Mouse (Mus musculus) gastrocnemius, postnatal 4 days (tissue): Measurements from ENCODE around the gene Gm20708. TPM values are rescaled to one million over a fixed set of nuclear protein-coding genes. Genes with fewer than 3 reads are reported as not detected.
"Not testable (repeated sequence)": the region's sequence is repeated elsewhere in the genome, so short reads cannot be mapped to it uniquely, and the experiment has no call there.

Experiments
- DNase-seq, 2 experiments: peaks; one replicate each; pipeline ENCODE4 v3.0.0; 2021 to 2022; ENCODE audit warnings: low spot score in 2 of 2, mixed read lengths in 2 of 2
- total RNA-seq, 2 experiments: library from RNA; stranded (reverse); gene quantifications; 2 replicates each; pipeline ENCODE4 v1.2.3; 2021

Gene Gm20708
- total RNA-seq, 2 experiments from 2014 or later: 3.3 to 3.6 TPM

DNA sequence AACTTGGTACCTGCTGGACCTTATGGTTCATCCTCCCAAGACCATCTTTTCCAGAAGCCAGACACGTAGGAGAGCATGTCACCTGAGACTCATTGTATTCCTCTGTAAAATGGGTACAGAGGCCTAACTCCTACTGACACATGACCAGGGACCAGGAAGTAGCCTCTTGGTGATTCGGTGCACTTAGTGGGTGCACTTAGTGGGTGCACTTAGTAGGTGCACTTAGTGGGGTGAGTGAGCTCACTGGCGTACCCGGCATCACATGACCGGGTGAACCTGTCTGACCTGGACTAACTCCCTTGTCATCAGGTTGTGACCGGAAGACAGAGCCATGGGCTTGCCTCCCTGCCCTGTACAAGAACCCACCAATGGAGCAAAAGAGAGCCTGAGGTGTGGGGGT is 2.7 kb upstream of the Gm20708 start:
- no peak for DNase-seq

DNA sequence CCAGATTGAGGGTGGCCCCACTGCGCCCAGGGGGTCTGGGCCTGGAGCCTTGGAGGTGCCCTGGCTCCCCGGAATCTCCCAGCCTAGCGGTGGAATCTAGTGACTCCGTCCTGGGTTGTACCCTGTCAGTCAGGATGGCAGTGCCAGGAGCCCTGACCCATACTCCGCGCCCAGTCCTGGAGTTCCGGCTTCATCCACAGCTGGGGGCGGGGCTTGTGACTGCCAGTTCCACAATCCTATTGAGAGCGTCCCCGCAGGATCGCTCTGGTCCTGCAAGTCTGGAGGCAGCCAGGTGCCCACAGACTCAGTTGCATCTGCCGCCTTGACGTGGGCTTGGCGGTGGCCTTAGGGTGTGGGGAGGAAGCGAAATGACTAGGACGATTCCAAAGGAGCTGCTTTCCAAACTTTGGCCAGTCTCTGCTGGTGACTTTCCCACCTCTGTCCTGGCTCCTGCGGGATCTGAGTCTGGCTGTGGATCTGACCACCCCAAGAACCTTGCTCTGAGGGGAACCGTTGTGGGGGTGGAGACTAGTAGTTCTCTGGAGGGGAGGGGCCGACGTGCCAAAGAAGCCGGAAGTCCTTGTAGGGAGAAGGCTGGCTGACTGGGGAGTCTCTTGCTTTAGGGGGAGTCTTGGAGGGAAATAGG is 1.1 kb downstream of the Gm20708 start:
- peak; percentile 65 to 89 for DNase-seq

DNA sequence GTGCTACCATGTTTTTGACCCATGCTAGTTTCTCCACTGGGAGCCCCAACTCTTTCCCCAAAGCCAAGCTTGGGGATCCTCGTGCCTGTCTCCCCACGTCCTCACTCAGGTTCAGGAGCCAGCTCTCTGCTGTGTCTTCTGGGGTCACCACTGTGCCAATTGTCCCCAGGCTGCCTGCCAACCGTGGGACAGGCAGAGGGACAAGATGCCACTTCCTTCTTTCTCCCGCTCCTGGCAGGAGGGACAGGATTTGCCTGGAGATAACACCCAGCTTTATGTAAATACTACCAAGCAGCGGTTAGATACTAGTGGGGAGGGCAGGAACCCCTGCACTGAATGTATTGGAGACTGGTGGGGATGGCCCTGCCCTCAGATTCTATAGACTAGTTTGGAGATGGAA is 4.4 kb downstream of the Gm20708 start:
- DNase-seq: no peak

DNA sequence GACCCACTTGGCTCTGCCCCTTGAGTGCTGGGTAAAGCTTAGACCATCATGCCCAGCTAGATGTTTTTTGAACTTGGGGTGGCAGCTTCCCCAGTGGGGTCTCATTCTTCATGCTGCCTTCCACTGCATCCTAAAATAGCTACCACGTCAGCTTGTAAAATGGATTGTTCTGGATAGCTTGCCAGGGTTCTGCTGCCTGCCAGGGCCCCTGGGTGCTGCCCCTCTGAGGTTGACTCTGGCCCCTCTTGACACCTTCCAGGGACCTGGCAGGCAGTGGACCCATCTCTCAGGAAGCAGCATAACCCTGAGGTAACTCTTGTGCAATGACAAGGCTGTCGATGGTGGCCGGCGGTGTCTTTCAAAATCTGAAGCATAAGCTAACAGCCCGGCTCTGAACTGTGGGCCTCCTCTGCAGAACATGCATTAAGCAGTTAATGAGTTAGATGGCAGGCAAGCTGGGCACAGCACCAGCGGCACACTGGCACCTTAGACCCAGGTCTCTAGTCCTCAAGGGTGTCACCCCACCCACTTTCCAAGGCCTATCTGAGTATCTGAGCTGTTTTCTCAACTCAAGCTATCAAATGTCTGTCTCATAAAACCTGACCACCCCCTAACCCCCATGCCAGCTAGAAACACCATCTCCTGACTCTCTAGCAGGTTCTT is 5.4 kb downstream of the Gm20708 start:
- no peak for DNase-seq

DNA sequence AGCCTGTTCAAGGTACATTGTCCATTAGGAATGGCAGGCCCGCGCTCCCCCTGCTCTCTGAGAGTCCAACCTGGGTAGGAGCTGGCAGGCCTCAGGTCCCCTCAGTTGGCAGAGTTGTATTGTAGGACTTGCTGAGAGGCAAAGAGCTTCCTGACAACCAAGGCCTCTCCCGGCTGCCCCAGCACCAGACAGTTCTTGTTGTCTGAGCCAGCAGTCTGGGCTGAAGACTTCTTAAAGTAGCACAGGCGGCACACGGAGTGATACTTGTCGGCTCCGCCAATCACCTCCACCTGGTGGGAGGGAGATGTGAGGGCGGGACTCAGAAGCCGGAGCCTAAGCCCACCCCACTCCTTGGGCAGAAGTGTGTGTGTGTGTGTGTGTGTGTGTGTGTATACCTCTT is 6.4 kb downstream of the Gm20708 start:
- DNase-seq: not testable (repeated sequence)

DNA sequence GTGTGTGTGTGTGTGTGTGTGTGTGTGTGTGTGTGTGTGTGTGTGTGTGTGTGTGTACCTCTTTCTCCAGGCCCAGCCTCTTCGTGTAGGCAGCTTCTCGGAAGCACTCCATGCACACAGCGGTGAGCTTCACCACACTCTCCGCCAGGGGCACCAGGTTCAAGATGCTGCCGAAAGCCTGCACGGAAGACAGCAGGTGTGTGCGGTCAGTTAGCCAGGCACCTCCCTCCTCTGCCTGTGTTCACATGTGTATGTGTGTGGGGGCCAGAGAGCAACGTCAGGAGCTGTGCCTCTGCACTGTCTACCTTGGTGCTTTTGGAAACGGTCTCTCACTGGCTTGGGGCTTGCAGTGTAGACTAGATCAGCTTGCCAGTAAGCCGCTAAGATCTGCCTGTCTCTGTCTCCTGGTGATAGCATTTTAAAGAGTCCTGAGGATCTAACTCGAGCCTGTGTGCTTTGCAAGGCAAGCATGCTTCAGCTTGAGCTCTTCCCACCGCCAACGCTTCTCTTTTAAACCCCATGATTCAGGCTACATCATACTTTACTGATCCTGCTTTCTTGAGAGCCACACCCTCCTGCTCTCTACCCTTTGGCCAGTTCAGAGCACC is 7.0 kb downstream of the Gm20708 start:
- no peak for DNase-seq

DNA sequence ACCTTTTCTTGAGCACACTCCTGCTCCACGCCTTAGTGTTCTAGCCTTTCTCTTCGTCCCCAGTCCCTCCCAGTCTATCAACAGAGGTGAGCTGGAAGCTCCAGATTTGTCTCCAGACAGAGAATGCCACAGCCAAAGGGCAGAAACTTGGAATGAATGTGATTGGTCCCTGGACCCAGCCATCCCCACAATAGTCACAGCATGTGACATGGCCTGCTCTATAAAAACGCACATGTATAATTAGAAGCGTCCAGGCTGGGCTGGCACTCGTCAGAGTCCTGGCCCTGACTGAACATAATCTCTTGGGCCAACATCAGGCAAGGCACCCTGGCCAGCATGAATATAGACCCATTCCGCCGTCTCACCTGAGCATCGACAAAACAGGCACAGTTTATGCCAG is 9.6 kb downstream of the Gm20708 start:
- DNase-seq: no peak

DNA sequence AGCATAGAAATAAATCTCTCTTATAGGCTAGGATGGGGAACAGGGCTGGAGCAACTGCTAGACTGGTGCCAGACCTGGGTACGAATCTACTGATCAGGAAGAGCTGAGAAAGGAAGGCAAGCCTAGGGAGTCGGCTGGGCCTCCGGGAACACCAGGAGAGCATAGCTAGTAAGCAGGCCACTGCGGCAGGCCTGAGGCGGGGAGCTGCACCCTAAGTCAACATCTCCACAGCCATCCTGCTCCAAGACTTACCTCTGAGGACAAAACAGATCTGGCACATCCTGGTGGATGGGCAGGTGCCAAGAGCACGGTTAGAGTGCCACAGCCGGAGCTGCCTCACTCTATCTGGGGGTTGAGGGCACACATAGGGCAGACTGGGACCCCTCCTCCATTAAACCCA is 10.7 kb downstream of the Gm20708 start:
- no peak for DNase-seq

DNA sequence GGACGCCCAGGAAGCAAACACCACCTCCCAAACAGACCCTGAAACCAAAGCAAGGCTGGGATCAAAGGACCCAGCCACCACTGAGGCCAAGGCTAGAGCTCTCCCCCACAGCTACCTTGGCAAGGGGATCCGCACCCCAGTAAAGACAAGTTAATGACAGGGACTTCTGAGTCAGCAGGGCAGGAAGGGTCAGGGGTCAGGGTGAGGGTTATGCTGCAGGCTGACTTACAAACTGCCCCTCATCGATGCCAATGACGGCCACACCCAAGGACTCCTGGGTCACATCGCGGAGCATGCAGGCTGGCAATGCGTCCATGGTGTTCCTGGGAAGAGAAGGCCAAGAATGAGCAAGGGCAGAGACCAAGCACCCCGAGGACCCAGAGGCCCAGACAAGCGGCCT is 12.4 kb downstream of the Gm20708 start:
- no peak for DNase-seq

DNA sequence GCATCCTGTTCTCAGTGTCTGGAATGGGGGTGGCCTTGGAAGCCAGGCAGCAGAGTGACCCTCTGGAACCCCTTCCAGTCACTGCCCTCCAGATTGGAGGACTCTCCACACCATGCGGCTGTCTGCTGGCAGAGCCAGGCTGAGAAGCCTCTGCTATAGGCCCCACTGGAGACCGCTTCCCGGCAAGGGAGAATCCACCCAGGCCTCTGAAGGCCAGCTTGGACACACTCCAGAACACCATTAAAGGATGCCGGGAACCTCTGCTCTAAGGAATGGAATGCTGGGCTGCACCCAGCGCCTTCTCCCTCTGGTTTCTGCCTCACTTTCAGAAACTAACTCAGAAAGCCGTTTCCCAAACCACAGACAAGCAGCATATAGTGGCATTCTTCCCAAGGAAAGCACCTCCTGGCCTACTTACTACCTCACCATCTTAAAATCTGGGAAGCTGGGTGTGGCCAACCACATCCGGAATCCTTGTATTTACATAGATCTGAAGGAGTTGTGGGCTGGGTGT is 13.3 kb downstream of the Gm20708 start:
- peak in 1 of 2 experiments; percentile 48 for DNase-seq

DNA sequence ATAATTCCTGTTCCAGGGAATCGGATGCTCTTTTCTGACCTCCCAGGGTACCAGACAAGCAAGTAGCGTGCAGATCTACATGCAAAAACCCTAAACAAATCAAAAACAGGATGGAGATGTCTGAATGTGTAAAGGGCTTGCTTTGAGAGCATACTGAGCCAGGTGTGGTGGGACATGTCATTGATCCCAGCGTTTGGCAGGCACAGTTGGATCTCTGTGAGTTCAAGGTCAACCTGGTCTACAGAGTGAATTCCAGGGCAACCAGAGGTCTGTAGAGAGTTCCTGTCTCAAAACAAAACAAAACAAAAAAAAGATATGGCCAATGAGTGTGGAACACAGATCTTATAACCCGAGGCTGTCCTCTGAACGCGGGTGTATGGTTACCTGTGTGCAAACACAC is 13.9 kb downstream of the Gm20708 start:
- no peak for DNase-seq

DNA sequence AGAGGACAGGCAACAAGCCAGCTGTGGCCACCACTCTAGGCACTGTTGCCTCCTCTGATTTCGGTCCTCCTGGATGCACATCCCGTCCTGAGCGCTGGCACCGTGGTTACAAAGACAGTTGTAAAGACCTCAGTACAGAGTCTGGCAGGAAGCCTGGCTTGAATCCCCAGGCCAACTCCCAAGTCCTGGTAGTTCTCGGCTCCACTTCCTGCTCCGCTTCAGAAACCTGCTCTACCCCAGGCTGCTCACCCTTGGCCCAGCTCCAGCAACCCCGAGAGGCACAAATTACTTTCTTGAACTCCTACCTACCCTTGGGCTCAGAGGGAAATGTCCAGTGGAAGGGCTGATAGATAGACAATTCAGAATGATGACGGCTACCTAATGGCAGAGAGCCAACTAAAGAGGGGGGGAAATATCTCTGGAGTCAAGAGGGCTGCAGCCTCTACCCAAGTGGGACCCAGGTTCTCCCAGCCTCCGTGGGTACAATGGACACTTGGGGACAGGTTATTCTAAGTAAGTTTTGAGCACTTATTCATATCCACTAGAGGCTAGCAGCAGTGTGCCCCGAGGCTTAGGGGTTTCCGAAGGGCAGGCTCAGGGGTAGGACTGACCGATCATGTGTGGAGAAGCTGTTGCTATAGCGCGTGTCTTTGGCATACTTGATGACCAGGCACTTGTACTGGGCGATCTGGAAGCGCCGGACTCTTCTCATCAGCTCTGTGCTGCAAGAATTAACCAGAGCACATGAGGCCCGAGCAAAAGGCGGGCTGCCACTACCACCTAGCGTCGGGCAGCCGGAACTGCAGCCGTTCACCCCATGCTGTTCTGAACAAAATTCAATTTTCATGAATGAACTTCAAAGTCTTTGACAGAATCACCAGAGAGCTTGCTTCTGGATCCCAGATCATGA is 14.8 kb downstream of the Gm20708 start:
- peak; percentile 58 to 76 for DNase-seq

DNA sequence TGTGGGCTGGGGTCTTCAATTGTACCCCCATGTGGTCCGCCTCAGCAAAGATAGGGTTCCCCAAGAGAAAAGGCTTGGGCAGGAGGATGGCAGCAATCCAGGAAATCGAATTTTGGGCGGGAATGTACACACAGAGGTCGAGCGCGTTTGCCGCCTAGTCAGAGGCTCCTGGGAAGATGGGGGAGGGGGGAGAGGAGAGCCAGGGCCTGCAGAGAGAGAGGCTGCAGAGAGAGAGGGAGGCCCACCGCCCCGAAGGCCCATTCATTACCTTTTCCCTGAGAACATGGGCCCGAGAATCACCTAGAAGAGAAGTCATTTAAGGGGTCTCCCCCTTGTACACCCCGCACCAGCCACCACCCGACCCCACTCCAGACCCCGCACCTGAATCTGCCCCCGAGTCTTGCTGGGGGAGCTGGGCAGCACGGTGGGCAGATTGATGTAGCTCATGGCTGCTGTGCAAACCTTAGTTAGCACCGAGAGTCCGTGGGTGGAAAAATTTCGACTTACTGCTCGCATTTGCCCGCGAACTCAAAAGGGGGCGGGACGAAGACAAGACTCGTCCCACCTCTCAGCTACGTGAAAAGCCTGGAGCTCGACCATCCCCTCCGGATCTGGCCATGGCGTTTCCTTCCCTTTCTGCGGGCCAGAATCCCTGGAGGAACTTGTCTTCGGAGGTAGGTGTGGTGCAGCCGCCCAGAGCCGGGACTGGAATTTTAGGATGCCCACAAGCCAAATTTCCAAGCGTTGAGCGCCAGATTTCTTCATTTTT is 16.0 kb downstream of the Gm20708 start, which contains the start of the genes Afmid and Tk1:
Afmid (plus strand) TSS at position 592 of the 769 bp plus-strand sequence.
Tk1 (minus strand) TSS at position 760 of the 769 bp plus-strand sequence.
- DNase-seq: peak; percentile 61 to 79

DNA sequence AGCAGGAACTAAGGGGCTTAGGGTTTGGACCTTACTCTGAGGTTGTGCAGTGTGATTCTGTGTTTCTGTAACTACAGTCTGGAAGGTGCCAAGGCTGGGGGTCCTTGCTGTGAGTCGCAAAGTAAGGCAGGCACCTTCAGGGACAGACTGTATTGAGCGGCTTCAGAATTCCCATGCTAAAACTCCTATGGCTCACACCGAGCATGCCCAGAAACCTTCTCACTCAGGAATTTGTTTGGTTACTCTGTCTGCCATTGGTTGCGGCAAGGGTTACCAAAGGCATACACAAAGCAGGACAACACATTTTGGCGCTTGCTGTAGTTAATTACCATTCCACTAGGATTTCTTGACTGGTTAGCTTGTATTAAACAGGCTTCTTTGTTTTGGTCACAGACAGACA is 16.7 kb downstream of the Gm20708 start:
- no peak for DNase-seq

DNA sequence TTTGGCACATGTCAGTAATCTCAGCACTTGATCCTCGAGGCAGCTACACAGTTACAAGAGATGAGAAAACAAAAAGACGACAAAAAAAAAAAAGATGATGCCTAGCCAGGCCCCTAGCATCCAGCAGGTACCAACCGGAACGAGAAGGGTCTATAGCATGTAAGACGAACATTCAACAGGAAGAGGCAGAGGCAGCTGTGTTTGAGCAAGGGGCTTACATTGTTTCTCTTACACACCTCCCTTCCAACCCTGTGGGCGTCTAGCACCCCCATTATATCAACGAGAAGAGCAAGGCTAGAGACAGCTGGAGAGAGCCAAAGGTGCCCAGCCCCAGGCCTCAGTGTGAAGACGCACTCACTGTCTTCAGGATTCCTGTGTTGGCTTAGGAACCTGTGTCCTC is 17.4 kb downstream of the Gm20708 start:
- DNase-seq: no peak

DNA sequence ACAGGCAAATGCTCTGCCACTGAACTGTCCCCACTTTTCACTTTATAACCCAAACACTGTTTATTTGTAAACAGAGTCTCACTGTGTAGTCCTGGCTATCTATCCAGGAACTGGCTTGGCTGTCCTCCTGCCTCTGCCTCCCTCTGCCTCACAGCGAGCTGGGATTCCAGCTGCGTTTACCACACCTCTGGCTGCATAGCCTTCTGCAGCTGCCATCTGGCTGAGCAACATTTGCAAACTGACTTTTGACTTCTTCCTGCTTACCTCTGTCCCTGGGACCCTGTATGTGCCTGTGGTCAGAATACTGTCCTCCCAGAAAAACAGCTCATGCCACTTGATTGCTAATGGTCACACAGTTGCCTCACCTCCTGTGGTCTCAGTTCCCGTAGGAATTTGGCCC is 17.9 kb downstream of the Gm20708 start:
- no peak for DNase-seq

DNA sequence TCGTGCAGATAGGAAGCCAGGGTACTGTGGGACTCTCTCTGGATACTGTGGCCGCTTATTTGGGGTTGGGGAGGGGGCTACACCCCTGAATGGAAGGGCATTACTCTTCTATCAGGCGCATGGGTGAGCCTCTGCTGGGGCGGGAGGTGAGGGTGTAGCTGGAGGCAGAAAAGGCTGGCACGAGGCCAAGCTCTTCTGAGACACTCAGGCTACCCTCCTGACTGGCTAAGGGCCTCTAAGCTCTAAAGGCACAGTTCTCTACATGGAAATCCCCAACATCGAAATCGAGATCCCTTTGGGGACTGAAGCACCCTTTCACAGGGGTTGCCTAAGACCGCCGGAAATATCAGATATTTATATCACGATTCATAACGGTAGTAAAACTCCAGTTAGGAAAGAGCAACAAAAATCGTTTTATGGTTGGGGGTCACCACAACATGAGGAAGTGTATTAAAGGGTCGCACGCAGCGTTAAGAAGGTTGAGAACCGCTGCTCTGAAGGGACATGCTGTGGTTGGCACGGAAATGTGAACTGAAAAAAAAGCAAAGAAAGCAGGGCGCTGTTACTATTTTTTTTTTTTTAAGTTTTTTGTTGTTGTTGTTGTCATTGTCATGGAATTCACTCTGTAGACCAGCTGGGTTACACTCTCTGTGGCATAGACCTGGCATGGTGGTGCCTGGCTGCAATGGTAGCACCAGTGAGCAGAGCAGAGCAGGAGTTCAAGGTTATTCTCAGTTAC is 18.9 kb downstream of the Gm20708 start:
- peak in 1 of 2 experiments; percentile 45 for DNase-seq

DNA sequence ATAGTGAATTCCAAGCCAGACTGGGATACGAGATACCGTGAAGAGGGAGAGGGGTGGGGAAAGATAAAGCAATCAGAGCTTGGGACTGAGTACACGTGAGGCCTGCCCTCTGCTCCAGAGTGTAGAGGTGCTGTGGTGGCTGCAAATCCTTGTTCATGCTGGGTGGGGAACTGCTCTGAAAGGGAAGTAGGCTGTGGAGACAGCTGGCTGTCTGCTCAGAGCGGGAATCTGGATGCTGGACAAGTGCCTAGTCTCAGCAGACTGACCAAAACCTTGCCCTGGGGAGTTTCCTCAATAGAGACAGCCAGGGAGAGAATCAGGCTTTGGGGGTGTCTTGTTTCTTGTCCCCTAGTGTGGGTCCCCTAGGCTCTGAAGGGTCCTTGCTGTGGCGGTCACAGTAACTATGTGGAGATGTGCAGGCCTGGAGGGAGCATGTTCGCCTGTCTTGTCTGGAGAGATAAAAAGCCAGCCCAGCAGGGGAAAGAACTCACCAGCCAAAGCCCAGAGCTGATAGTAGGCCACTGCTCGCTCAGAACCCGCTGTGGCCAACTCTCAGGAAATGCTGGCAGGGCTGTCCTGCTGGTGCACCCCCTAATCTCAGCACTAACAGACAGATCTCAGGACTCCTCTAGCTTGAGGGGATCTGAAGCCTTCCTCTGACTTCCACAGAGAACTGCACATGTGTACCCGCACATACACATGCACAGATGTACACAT is 19.6 kb downstream of the Gm20708 start:
- peak in 1 of 2 experiments; percentile 66 for DNase-seq

DNA sequence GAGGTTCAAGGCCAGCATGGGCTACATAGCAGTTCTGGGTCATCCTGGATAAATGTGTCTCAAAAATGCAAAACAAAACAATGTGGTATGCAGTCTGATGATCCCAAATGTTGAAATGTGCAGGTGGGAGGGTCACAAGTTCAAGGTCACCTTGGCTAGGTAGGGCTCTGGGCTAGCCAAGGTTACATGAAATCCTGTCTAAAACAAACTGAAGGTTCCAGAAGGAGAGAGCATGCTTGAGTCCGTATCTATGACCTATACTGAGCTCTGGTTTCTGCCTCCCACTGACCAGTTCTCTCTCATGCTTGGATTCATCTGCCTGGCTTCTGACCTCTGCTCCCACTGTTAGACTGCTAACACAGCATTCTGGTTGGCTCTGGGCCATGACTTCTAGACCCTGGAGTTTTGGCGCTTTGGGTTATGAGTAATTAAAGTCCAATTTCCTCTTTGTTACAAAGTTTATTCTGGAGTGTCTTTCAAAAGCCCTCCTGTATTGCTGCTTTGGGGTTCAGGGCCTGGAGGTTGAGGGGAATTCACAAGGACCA is 20.3 kb downstream of the Gm20708 start:
- DNase-seq: no peak
